Mouse (Mus musculus) MEL (cell line): ENCODE measurements at regions not wholly inside any gene's neighbourhood (a gene's known extent, or its start where the extent isn't known, plus 50 kb on each side); places are given as distances from the start of the nearest gene placed in this dataset.

ENCODE experiments used
- BHLHE40 ChIP-seq: IDR thresholded peaks from 2 replicates; pipeline ENCODE4 v1.6.1; 2012; ENCODE audit warnings: low read depth, mild to moderate bottlenecking, inconsistent platforms, low read length, improper control_type of control experiment, borderline replicate concordance
- CHD1 ChIP-seq: IDR thresholded peaks from 2 replicates; pipeline ENCODE4 v1.6.1; 2012; ENCODE audit warnings: low read depth, mild to moderate bottlenecking, inconsistent platforms, low read length, improper control_type of control experiment
- CTCF ChIP-seq, 3 experiments: IDR thresholded peaks in 2 of 3; conservative IDR thresholded peaks in 1 of 3; 2 replicates each; pipeline ENCODE4 v1.5.1; 2011 to 2012; ENCODE audit warnings: low read length in 3 of 3, low read depth in 2 of 3, mild to moderate bottlenecking in 2 of 3, improper control_type of control experiment in 1 of 3, inconsistent platforms in 1 of 3, mixed read lengths in 1 of 3, moderate library complexity in 1 of 3; ENCODE audit not compliant: control insufficient read depth in 1 of 3, insufficient read depth in 1 of 3, poor library complexity in 1 of 3, severe bottlenecking in 1 of 3
- GABPA ChIP-seq: IDR thresholded peaks from 2 replicates; pipeline ENCODE4 v1.6.1; 2012; ENCODE audit warnings: low read depth, mild to moderate bottlenecking, inconsistent platforms, low read length, improper control_type of control experiment, moderate library complexity
- HCFC1 ChIP-seq: IDR thresholded peaks from 2 replicates; pipeline ENCODE4 v1.6.1; 2012; ENCODE audit warnings: low read depth, mild to moderate bottlenecking, inconsistent platforms, low read length, improper control_type of control experiment, moderate library complexity
- KAT2A ChIP-seq: conservative IDR thresholded peaks from 2 replicates; pipeline ENCODE4 v1.6.1; 2012; ENCODE audit warnings: low read depth, low read length, improper control_type of control experiment, inconsistent platforms
- NRF1 ChIP-seq: IDR thresholded peaks from 2 replicates; pipeline ENCODE4 v1.6.1; 2014; ENCODE audit warnings: low read depth, mild to moderate bottlenecking, inconsistent platforms, low read length, improper control_type of control experiment, moderate library complexity; ENCODE audit not compliant: poor library complexity, insufficient read depth, severe bottlenecking
- POLR2A ChIP-seq, 2 experiments: IDR thresholded peaks; 2 replicates each; pipeline ENCODE4 v1.6.1; 2011 to 2012; ENCODE audit warnings: low read length in 2 of 2, mild to moderate bottlenecking in 2 of 2, control low read depth in 1 of 2, improper control_type of control experiment in 1 of 2, low read depth in 1 of 2, moderate library complexity in 1 of 2; ENCODE audit not compliant: control insufficient read depth in 1 of 2, insufficient read depth in 1 of 2, poor library complexity in 1 of 2
- POLR2AphosphoS5 ChIP-seq: IDR thresholded peaks from 2 replicates; pipeline ENCODE4 v1.6.1; 2012; ENCODE audit warnings: low read depth, borderline replicate concordance, mild to moderate bottlenecking, inconsistent platforms, low read length, moderate library complexity, mixed read lengths
- TCF12 ChIP-seq: IDR thresholded peaks from 2 replicates; pipeline ENCODE4 v1.6.1; 2014; ENCODE audit warnings: low read depth, mild to moderate bottlenecking, inconsistent platforms, low read length, improper control_type of control experiment, moderate library complexity
- UBTF ChIP-seq: IDR thresholded peaks from 2 replicates; pipeline ENCODE4 v1.6.1; 2012; ENCODE audit warnings: low read depth, mild to moderate bottlenecking, inconsistent platforms, low read length, improper control_type of control experiment, moderate library complexity, borderline replicate concordance; ENCODE audit not compliant: insufficient read depth

DNA sequence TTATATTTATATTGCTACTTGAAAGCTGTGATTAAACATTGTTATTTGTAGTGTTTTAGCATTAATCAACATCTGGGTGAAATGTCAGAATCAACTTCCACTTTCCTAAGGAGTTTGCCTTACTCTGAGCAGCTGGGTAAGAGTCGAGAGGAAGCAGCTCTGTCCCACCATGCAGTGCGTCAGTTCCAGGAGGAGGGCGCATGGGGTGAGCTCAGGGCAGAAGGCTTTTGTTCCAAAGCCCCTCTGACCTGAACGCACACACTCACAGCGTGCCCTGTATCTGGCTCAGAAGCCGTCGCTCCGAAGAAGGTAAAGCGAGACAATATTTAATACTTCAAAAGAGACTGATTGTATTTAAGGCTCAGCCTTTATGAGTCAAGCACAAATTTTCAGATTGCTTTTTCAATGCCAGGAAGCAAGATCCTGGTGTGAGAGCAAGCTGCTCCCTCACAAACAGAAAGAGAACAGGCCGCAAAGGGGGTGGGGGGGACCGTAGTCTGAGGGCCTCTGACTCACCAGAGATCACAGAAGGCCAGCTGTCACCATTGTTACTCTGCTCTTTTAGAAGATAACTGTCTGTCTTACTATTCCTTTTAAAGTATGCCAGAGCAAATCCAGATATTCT is 143.6 kb upstream of the Adgrl4 start:
- no peak for TF ChIP-seq POLR2A (IDR thresholded peaks at IDR 0.05; ENCODE audit: control insufficient read depth in 1 of 2, insufficient read depth in 1 of 2, low read depth in 1 of 2, low read length in 2 of 2, poor library complexity in 1 of 2)
- TF ChIP-seq GABPA = no peak
- TF ChIP-seq CTCF (IDR thresholded peaks at IDR 0.05 in 2 of 3, conservative IDR thresholded peaks at IDR 0.05 in 1 of 3; ENCODE audit: control insufficient read depth in 1 of 3, insufficient read depth in 1 of 3, low read depth in 2 of 3, low read length in 3 of 3, poor library complexity in 1 of 3, severe bottlenecking in 1 of 3) = no peak
- no peak for TF ChIP-seq CHD1
- no peak for TF ChIP-seq HCFC1
- TF ChIP-seq NRF1 = no peak
- TF ChIP-seq BHLHE40 = no peak
- TF ChIP-seq TCF12 = no peak
- TF ChIP-seq KAT2A = no peak
- no peak for TF ChIP-seq UBTF
- no peak for TF ChIP-seq POLR2AphosphoS5
